ENCODE assay signal across 10 mouse cellular contexts in genomic region chr7:25314606-25315305, GRCm38 (mm10). TPM values are rescaled to one million over a fixed set of nuclear protein-coding genes. Genes with fewer than 3 reads are reported as not detected.
DNase-seq lines count a peak whose midpoint lies in the region; ATAC-seq and TF ChIP-seq lines count a peak whose summit lies in the region.
"Had no signal": no experiment of that assay in that cellular context is flagged by ENCODE, and none has a peak within 500 bp of the region (broad histone marks: within the 10 kb centered on the region; RNA-seq: fewer than 3 reads in every experiment).

No protein-coding gene starts in this region.

- 2% methylated on average over 50 of the region's 51 CpGs for WGBS in kidney, embryonic 14.5 days
- WGBS in hindbrain, embryonic 15.5 days = 6% methylated on average over 48 of the region's 51 CpGs
- 10% methylated on average over 40 of the region's 51 CpGs for WGBS in midbrain, postnatal 0 days

- H3K9me3 ChIP-seq in kidney, embryonic 14.5 days (ENCODE audit: control insufficient read depth, low read length) = no peaks in the 10 kb centered on the region
- H3K9me3 ChIP-seq in hindbrain, embryonic 15.5 days = no peaks in the 10 kb centered on the region
- no peaks in the 10 kb centered on the region for H3K9me3 ChIP-seq in midbrain, postnatal 0 days (ENCODE audit: low read length)

- peak overlapping the region; percentile 50; the same call in 1 of the 2 replicates for H3K9ac ChIP-seq in kidney, embryonic 14.5 days (ENCODE audit: low read depth, low read length)
- no peak overlapping the region for H3K9ac ChIP-seq in hindbrain, embryonic 15.5 days
- peak overlapping the region; percentile 42; the same call in 1 of the 2 replicates for H3K9ac ChIP-seq in midbrain, postnatal 0 days (replicated peaks; ENCODE audit: low read length, poor library complexity, severe bottlenecking)

- no peak for TF ChIP-seq CTCF in midbrain, postnatal 0 days (IDR thresholded peaks at IDR 0.05)

- H3K4me1 ChIP-seq in kidney, embryonic 14.5 days (ENCODE audit: control insufficient read depth, insufficient read depth, low read length) = peaks cover 24% of the 10 kb centered on the region
- H3K4me1 ChIP-seq in hindbrain, embryonic 15.5 days (replicated peaks) = peaks cover 40% of the 10 kb centered on the region
- H3K4me1 ChIP-seq in midbrain, postnatal 0 days (ENCODE audit: insufficient read depth, low read length) = 0 out of 2 replicates have a peak, but pooled peaks cover 2% of the 10 kb centered on the region

- peak overlapping the region; percentile 86 for H3K4me2 ChIP-seq in kidney, embryonic 14.5 days (replicated peaks; ENCODE audit: low read depth, low read length)
- peak overlapping the region; percentile 95 for H3K4me2 ChIP-seq in hindbrain, embryonic 15.5 days
- H3K4me2 ChIP-seq in midbrain, postnatal 0 days (ENCODE audit: low read depth, low read length, poor library complexity, severe bottlenecking) = peak overlapping the region; percentile 38

- no peak overlapping the region for H3K27ac ChIP-seq in kidney, embryonic 14.5 days (ENCODE audit: low read depth, low read length)
- no peak overlapping the region for H3K27ac ChIP-seq in hindbrain, embryonic 15.5 days (replicated peaks)
- no peak overlapping the region for H3K27ac ChIP-seq in midbrain, postnatal 0 days (ENCODE audit: low read depth, low read length)

- H3K36me3 ChIP-seq in kidney, embryonic 14.5 days (ENCODE audit: control insufficient read depth, insufficient read depth, low read length) = no peaks in the 10 kb centered on the region
- H3K36me3 ChIP-seq in hindbrain, embryonic 15.5 days = peaks cover 7% of the 10 kb centered on the region; the same call in 1 of the 2 replicates
- peaks cover 22% of the 10 kb centered on the region; the same call in 1 of the 2 replicates for H3K36me3 ChIP-seq in midbrain, postnatal 0 days (ENCODE audit: insufficient read depth, low read length)

- H3K27me3 ChIP-seq in kidney, embryonic 14.5 days (ENCODE audit: control insufficient read depth, insufficient read depth, low read length) = peaks cover 39% of the 10 kb centered on the region
- peaks cover 41% of the 10 kb centered on the region for H3K27me3 ChIP-seq in hindbrain, embryonic 15.5 days
- H3K27me3 ChIP-seq in midbrain, postnatal 0 days (ENCODE audit: insufficient read depth, low read length) = peaks cover 22% of the 10 kb centered on the region; the same call in 1 of the 2 replicates

- DNase-seq in kidney, postnatal 4 days = no peak
- DNase-seq in embryo, embryonic 9.5 days (ENCODE audit: extremely low spot score) = peak; percentile 25
- no peak for DNase-seq in midbrain, postnatal 0 days (ENCODE audit: low spot score)
- DNase-seq in MN1 (ENCODE audit: low spot score) = no peak
- no peak for DNase-seq in ovary, adult 18-20 months (ENCODE audit: low spot score)
- DNase-seq in gastrocnemius, postnatal 25 days = no peak
- DNase-seq: thymus, adult 18-20 months had no signal

- H3K4me3 ChIP-seq in kidney, embryonic 14.5 days (ENCODE audit: low read length) = peak overlapping the region; percentile 46
- peak overlapping the region; percentile 30 for H3K4me3 ChIP-seq in hindbrain, embryonic 15.5 days
- peak overlapping the region; percentile 22 for H3K4me3 ChIP-seq in midbrain, postnatal 0 days (ENCODE audit: low read depth, low read length)

- no peak for ATAC-seq in kidney, embryonic 14.5 days (ENCODE audit: low FRiP score, low TSS enrichment)
- no peak for ATAC-seq in hindbrain, embryonic 15.5 days (ENCODE audit: low FRiP score, low read depth)
- ATAC-seq in midbrain, postnatal 0 days (ENCODE audit: low FRiP score) = no peak

RNA-seq across cellular contexts. Expression of gene Megf8, which starts 2.2 kb away (rescaled TPM):
- polyA plus RNA-seq in kidney, embryonic 14.5 days (2014; fragmentation: Nextera tagmentation; extraction: Ambion mirVana) = 14.0 and 16.2 TPM in 2 replicates
- 23.9 and 25.1 TPM in 2 replicates for polyA plus RNA-seq in hindbrain, embryonic 15.5 days (2015; fragmentation: Nextera tagmentation; extraction: Ambion mirVana)
- total RNA-seq in midbrain, postnatal 0 days (2014; rRNA removed) = 90.0 and 103 TPM in 2 replicates
- polyA plus RNA-seq in midbrain, postnatal 0 days (2015; fragmentation: Nextera tagmentation; extraction: Ambion mirVana) = 15.3 and 15.6 TPM in 2 replicates
- 10 to 100 TPM; 15.5 to 18.7 TPM for total RNA-seq in gastrocnemius, postnatal 25 days (2021)

RNA-seq across cellular contexts. Expression of gene Tmem145, which starts 8.8 kb away (rescaled TPM):
- polyA plus RNA-seq in kidney, embryonic 14.5 days (2014; fragmentation: Nextera tagmentation; extraction: Ambion mirVana) = 0.49 and 0.62 TPM in 2 replicates
- 84.1 and 101 TPM in 2 replicates for polyA plus RNA-seq in hindbrain, embryonic 15.5 days (2015; fragmentation: Nextera tagmentation; extraction: Ambion mirVana)
- total RNA-seq in midbrain, postnatal 0 days (2014; rRNA removed) = 105 and 106 TPM in 2 replicates
- polyA plus RNA-seq in midbrain, postnatal 0 days (2015; fragmentation: Nextera tagmentation; extraction: Ambion mirVana) = 131 and 143 TPM in 2 replicates
- not detected for total RNA-seq in gastrocnemius, postnatal 25 days (2021)
- polyA plus RNA-seq: gonadal fat pad, adult 2 months had no signal

RNA-seq across cellular contexts. Expression of gene Prr19, which starts 13.5 kb away (rescaled TPM):
- 0.67 and 0.69 TPM in 2 replicates for polyA plus RNA-seq in kidney, embryonic 14.5 days (2014; fragmentation: Nextera tagmentation; extraction: Ambion mirVana)
- 3.5 and 4.6 TPM in 2 replicates for polyA plus RNA-seq in hindbrain, embryonic 15.5 days (2015; fragmentation: Nextera tagmentation; extraction: Ambion mirVana)
- total RNA-seq in midbrain, postnatal 0 days (2014; rRNA removed) = 2.0 and 2.5 TPM in 2 replicates
- polyA plus RNA-seq in midbrain, postnatal 0 days (2015; fragmentation: Nextera tagmentation; extraction: Ambion mirVana) = 5.7 and 7.0 TPM in 2 replicates
- total RNA-seq in gastrocnemius, postnatal 25 days (2021) = not detected

RNA-seq across cellular contexts. Expression of gene Pafah1b3, which starts 17.0 kb away (rescaled TPM):
- 199 and 245 TPM in 2 replicates for polyA plus RNA-seq in kidney, embryonic 14.5 days (2014; fragmentation: Nextera tagmentation; extraction: Ambion mirVana)
- 558 and 579 TPM in 2 replicates for polyA plus RNA-seq in hindbrain, embryonic 15.5 days (2015; fragmentation: Nextera tagmentation; extraction: Ambion mirVana)
- 595 and 661 TPM in 2 replicates for total RNA-seq in midbrain, postnatal 0 days (2014; rRNA removed)
- 604 and 629 TPM in 2 replicates for polyA plus RNA-seq in midbrain, postnatal 0 days (2015; fragmentation: Nextera tagmentation; extraction: Ambion mirVana)
- 1 to 10 TPM; 1.4 to 1.5 TPM for total RNA-seq in gastrocnemius, postnatal 25 days (2021)

RNA-seq across cellular contexts. Expression of gene Cic, which starts 47.3 kb away (rescaled TPM):
- 36.0 and 47.2 TPM in 2 replicates for polyA plus RNA-seq in kidney, embryonic 14.5 days (2014; fragmentation: Nextera tagmentation; extraction: Ambion mirVana)
- 32.5 and 38.5 TPM in 2 replicates for polyA plus RNA-seq in hindbrain, embryonic 15.5 days (2015; fragmentation: Nextera tagmentation; extraction: Ambion mirVana)
- total RNA-seq in midbrain, postnatal 0 days (2014; rRNA removed) = 145 and 146 TPM in 2 replicates
- 26.8 and 31.9 TPM in 2 replicates for polyA plus RNA-seq in midbrain, postnatal 0 days (2015; fragmentation: Nextera tagmentation; extraction: Ambion mirVana)
- total RNA-seq in gastrocnemius, postnatal 25 days (2021) = 10 to 100 TPM; 29.0 to 30.4 TPM

Comparison
In these comparisons a context has a peak if more than half of its experiments do, and no peak if none do; other contexts are left out.
1. H3K4me2 ChIP-seq: peak in every context shown above with its lines; median percentile 95 in hindbrain, embryonic 15.5 days; 86 in kidney, embryonic 14.5 days; 38 in midbrain, postnatal 0 days.
2. RNA of gene Tmem145, which starts 8.8 kb away (polyA plus RNA-seq): 131 to 143 TPM in midbrain, postnatal 0 days and 84.1 to 101 TPM in hindbrain, embryonic 15.5 days; 0.49 to 0.62 TPM in kidney, embryonic 14.5 days; every median in the first group is over 10 times any median in the second.
3. Peak in every context shown above with its lines, with median percentiles within 50 percentile points of each other: H3K4me3 ChIP-seq.